Mouse (Mus musculus): ENCODE data around the gene H2afy. TPM values are rescaled to one million over a fixed set of nuclear protein-coding genes. Genes with fewer than 3 reads are reported as not detected.
A peak's percentile ranks its signal among the peaks of the same experiment; 100 is the strongest.

The H2afy gene
- polyA plus RNA-seq, 1 experiment from 2014 or later: 98.9 TPM

- ATAC-seq (replicated peaks; ENCODE audit: insufficient number of reproducible peaks, insufficient read depth, low FRiP score, low read depth): no peak
- Histone ChIP-seq H3K4me3 (no peak overlapping the region), H3K4me2 (no peak overlapping the region), H3K27ac (no peak overlapping the region), H3K27me3 (no peaks in the 10 kb centered on the region), H3K36me3 (peaks cover 13% of the 10 kb centered on the region), H3K4me1 (replicated peaks) (peaks cover 69% of the 10 kb centered on the region), H3K9me3 (replicated peaks) (no peaks in the 10 kb centered on the region), H3K9ac (no peak overlapping the region)
- 85% methylated on average over 2 of the region's 2 CpGs for WGBS
Measured at GRCm38 (mm10) chr13:56090597-56090996, 45.6 kb downstream of the H2afy start.

- Histone ChIP-seq H3K9ac (no peak overlapping the region), H3K4me1 (replicated peaks) (peaks cover 63% of the 10 kb centered on the region), H3K9me3 (replicated peaks) (no peaks in the 10 kb centered on the region), H3K27ac (peak overlapping the region; percentile 86), H3K4me3 (no peak overlapping the region), H3K27me3 (no peaks in the 10 kb centered on the region), H3K36me3 (peaks cover 29% of the 10 kb centered on the region), H3K4me2 (no peak overlapping the region)
- WGBS: 61% methylated on average over 13 of the region's 13 CpGs
- no peak for ATAC-seq (replicated peaks; ENCODE audit: insufficient number of reproducible peaks, insufficient read depth, low FRiP score, low read depth)
Measured at GRCm38 (mm10) chr13:56088602-56089001, 47.6 kb downstream of the H2afy start.

GRCm38 (mm10) chr13:56087936-56088335 lies 48.2 kb downstream of the H2afy start:
- Histone ChIP-seq H3K27me3 (no peaks in the 10 kb centered on the region), H3K9ac (no peak overlapping the region; the same call in 1 of the 2 replicates), H3K4me2 (0 out of 2 replicates have a peak overlapping the region, but pooled peaks have one; percentile 1), H3K4me3 (no peak overlapping the region), H3K27ac (peak overlapping the region; percentile 86), H3K9me3 (replicated peaks) (no peaks in the 10 kb centered on the region), H3K36me3 (peaks cover 35% of the 10 kb centered on the region), H3K4me1 (replicated peaks) (peaks cover 56% of the 10 kb centered on the region)
- WGBS: 42% methylated on average over 19 of the region's 19 CpGs
- ATAC-seq (replicated peaks; ENCODE audit: insufficient number of reproducible peaks, insufficient read depth, low FRiP score, low read depth): peak; percentile 85

GRCm38 (mm10) chr13:56084146-56084905 lies 51.8 kb downstream of the H2afy start:
- ATAC-seq (replicated peaks; ENCODE audit: insufficient number of reproducible peaks, insufficient read depth, low FRiP score, low read depth): no peak
- Histone ChIP-seq H3K9me3 (replicated peaks) (no peaks in the 10 kb centered on the region), H3K27ac (no peak overlapping the region), H3K27me3 (no peaks in the 10 kb centered on the region), H3K9ac (no peak overlapping the region), H3K4me1 (replicated peaks) (peaks cover 42% of the 10 kb centered on the region), H3K4me3 (no peak overlapping the region), H3K36me3 (peaks cover 61% of the 10 kb centered on the region), H3K4me2 (no peak overlapping the region)
- 84% methylated on average over 20 of the region's 20 CpGs for WGBS

- no peak for ATAC-seq (replicated peaks; ENCODE audit: insufficient number of reproducible peaks, insufficient read depth, low FRiP score, low read depth)
- Histone ChIP-seq H3K4me1 (replicated peaks) (peaks cover 18% of the 10 kb centered on the region), H3K4me2 (no peak overlapping the region), H3K4me3 (no peak overlapping the region), H3K36me3 (peaks cover 66% of the 10 kb centered on the region), H3K27me3 (no peaks in the 10 kb centered on the region), H3K9me3 (replicated peaks) (no peaks in the 10 kb centered on the region), H3K9ac (no peak overlapping the region), H3K27ac (no peak overlapping the region)
- 76% methylated on average over 5 of the region's 5 CpGs for WGBS
Measured at GRCm38 (mm10) chr13:56081656-56082055, 54.5 kb downstream of the H2afy start.

- Histone ChIP-seq H3K4me3 (no peak overlapping the region), H3K9ac (no peak overlapping the region), H3K27me3 (no peaks in the 10 kb centered on the region), H3K9me3 (replicated peaks) (no peaks in the 10 kb centered on the region), H3K27ac (no peak overlapping the region), H3K4me2 (no peak overlapping the region), H3K36me3 (peaks cover 80% of the 10 kb centered on the region), H3K4me1 (replicated peaks) (peaks cover 14% of the 10 kb centered on the region)
- WGBS: 90% methylated on average over 2 of the region's 2 CpGs
- no peak for ATAC-seq (replicated peaks; ENCODE audit: insufficient number of reproducible peaks, insufficient read depth, low FRiP score, low read depth)
Measured at GRCm38 (mm10) chr13:56079616-56080015, 56.5 kb downstream of the H2afy start.

GRCm38 (mm10) chr13:56078724-56079262 lies 57.4 kb downstream of the H2afy start:
- Histone ChIP-seq H3K27ac (no peak overlapping the region), H3K36me3 (peaks cover 80% of the 10 kb centered on the region), H3K4me1 (replicated peaks) (peaks cover 9% of the 10 kb centered on the region), H3K4me3 (no peak overlapping the region), H3K4me2 (no peak overlapping the region), H3K9me3 (replicated peaks) (no peaks in the 10 kb centered on the region), H3K9ac (no peak overlapping the region), H3K27me3 (no peaks in the 10 kb centered on the region)
- WGBS: 72% methylated on average over 17 of the region's 17 CpGs
- no peak for ATAC-seq (replicated peaks; ENCODE audit: insufficient number of reproducible peaks, insufficient read depth, low FRiP score, low read depth)

- no peak overlapping the region for H3K9ac ChIP-seq
- peaks cover 64% of the 10 kb centered on the region for H3K36me3 ChIP-seq
- H3K4me3 ChIP-seq: no peak overlapping the region
- no peak overlapping the region for H3K4me2 ChIP-seq
- H3K27ac ChIP-seq: no peak overlapping the region
- 85% methylated on average over 8 of the region's 8 CpGs for WGBS
- no peaks in the 10 kb centered on the region for H3K9me3 ChIP-seq (replicated peaks)
- ATAC-seq (replicated peaks; ENCODE audit: insufficient number of reproducible peaks, insufficient read depth, low FRiP score, low read depth): no peak
- no peaks in the 10 kb centered on the region for H3K27me3 ChIP-seq
- peaks cover 9% of the 10 kb centered on the region for H3K4me1 ChIP-seq (replicated peaks)
Measured at GRCm38 (mm10) chr13:56075930-56076329, 60.2 kb downstream of the H2afy start.

- no peak overlapping the region for H3K27ac ChIP-seq
- H3K9me3 ChIP-seq (replicated peaks): no peaks in the 10 kb centered on the region
- H3K4me2 ChIP-seq: no peak overlapping the region
- ATAC-seq (replicated peaks; ENCODE audit: insufficient number of reproducible peaks, insufficient read depth, low FRiP score, low read depth): no peak
- peaks cover 9% of the 10 kb centered on the region for H3K4me1 ChIP-seq (replicated peaks)
- no peaks in the 10 kb centered on the region for H3K27me3 ChIP-seq
- H3K4me3 ChIP-seq: no peak overlapping the region
- peaks cover 45% of the 10 kb centered on the region for H3K36me3 ChIP-seq
- 80% methylated on average over 5 of the region's 5 CpGs for WGBS
- no peak overlapping the region for H3K9ac ChIP-seq
Measured at GRCm38 (mm10) chr13:56073186-56073585, 63.0 kb downstream of the H2afy start.

GRCm38 (mm10) chr13:56072268-56072607 lies 63.9 kb downstream of the H2afy start:
- no peak for ATAC-seq (replicated peaks; ENCODE audit: insufficient number of reproducible peaks, insufficient read depth, low FRiP score, low read depth)
- 40% methylated on average over 4 of the region's 4 CpGs for WGBS
- no peak overlapping the region for H3K9ac ChIP-seq

GRCm38 (mm10) chr13:56071586-56072267 lies 64.4 kb downstream of the H2afy start:
- 76% methylated on average over 16 of the region's 16 CpGs for WGBS
- H3K36me3 ChIP-seq: peaks cover 41% of the 10 kb centered on the region

More at GRCm38 (mm10) chr13:56072268-56072607, 63.9 kb downstream of the H2afy start:
- Histone ChIP-seq H3K4me3 (no peak overlapping the region), H3K27ac (no peak overlapping the region), H3K27me3 (no peaks in the 10 kb centered on the region), H3K4me2 (no peak overlapping the region), H3K9me3 (replicated peaks) (no peaks in the 10 kb centered on the region), H3K36me3 (peaks cover 41% of the 10 kb centered on the region), H3K4me1 (replicated peaks) (peaks cover 9% of the 10 kb centered on the region)

More at GRCm38 (mm10) chr13:56071586-56072267, 64.4 kb downstream of the H2afy start:
- no peak overlapping the region for H3K4me2 ChIP-seq
- ATAC-seq (replicated peaks; ENCODE audit: insufficient number of reproducible peaks, insufficient read depth, low FRiP score, low read depth): no peak
- H3K4me1 ChIP-seq (replicated peaks): peaks cover 9% of the 10 kb centered on the region
- no peak overlapping the region for H3K9ac ChIP-seq
- no peak overlapping the region for H3K27ac ChIP-seq
- no peaks in the 10 kb centered on the region for H3K9me3 ChIP-seq (replicated peaks)
- no peaks in the 10 kb centered on the region for H3K27me3 ChIP-seq
- no peak overlapping the region for H3K4me3 ChIP-seq
